Comparison of ENCODE assay signal across 7 mouse cellular contexts in genomic region chr17:13682378-13683026, GRCm38 (mm10).
DNase-seq lines count a peak whose midpoint lies in the region; ATAC-seq and TF ChIP-seq lines count a peak whose summit lies in the region.

No protein-coding gene starts in this region.

- peak; percentile 82 for DNase-seq in Muller cell, postnatal 12 days (ENCODE audit: inconsistent ontology term)
- peak; percentile 33 to 68 for DNase-seq in kidney, postnatal 25 days
- no peak for DNase-seq in midbrain, embryonic 11.5 days (ENCODE audit: low spot score, missing footprints)
- no peak for DNase-seq in embryo, embryonic 11 days
- DNase-seq in layer of hippocampus, adult 9-10 months (ENCODE audit: low spot score): no peak

- peaks cover 52% of the 10 kb centered on the region for H3K4me1 ChIP-seq in heart, embryonic 13.5 days
- peaks cover 15% of the 10 kb centered on the region for H3K4me1 ChIP-seq in midbrain, embryonic 11.5 days (ENCODE audit: control insufficient read depth, insufficient read depth, low read length)

- H3ac ChIP-seq in C2C12 (ENCODE audit: control insufficient read depth, insufficient read length, low read depth): peak overlapping the region; percentile 30

- TF ChIP-seq CTCF in C2C12 (IDR thresholded peaks at IDR 0.05; ENCODE audit: control insufficient read depth, insufficient read depth, insufficient read length): no peak

- WGBS in heart, embryonic 13.5 days: 33% methylated on average over 9 of the region's 9 CpGs
- WGBS in midbrain, embryonic 11.5 days: 54% methylated on average over 9 of the region's 9 CpGs

- H3K9ac ChIP-seq in heart, embryonic 13.5 days: peak overlapping the region; percentile 81
- peak overlapping the region; percentile 48; the same call in 1 of the 2 replicates for H3K9ac ChIP-seq in midbrain, embryonic 11.5 days (ENCODE audit: low read length)

- no peaks in the 10 kb centered on the region for H3K9me3 ChIP-seq in heart, embryonic 13.5 days
- H3K9me3 ChIP-seq in midbrain, embryonic 11.5 days (ENCODE audit: control insufficient read depth, low read length): no peaks in the 10 kb centered on the region

- H3K79me3 ChIP-seq in C2C12 (ENCODE audit: low read depth): peaks cover 1% of the 10 kb centered on the region

- peak overlapping the region; percentile 41 for H3K4me3 ChIP-seq in C2C12 (ENCODE audit: insufficient read depth, poor library complexity, severe bottlenecking)
- H3K4me3 ChIP-seq in heart, embryonic 13.5 days: peak overlapping the region; percentile 50
- H3K4me3 ChIP-seq in midbrain, embryonic 11.5 days (ENCODE audit: low read depth, low read length): peak overlapping the region; percentile 7

- H3K27ac ChIP-seq in heart, embryonic 13.5 days (replicated peaks): peak overlapping the region; percentile 95
- peak overlapping the region; percentile 59; the same call in 1 of the 2 replicates for H3K27ac ChIP-seq in midbrain, embryonic 11.5 days (ENCODE audit: low read depth, low read length)

- H3K79me2 ChIP-seq in C2C12 (ENCODE audit: control insufficient read depth, insufficient read depth): no peaks in the 10 kb centered on the region

- no peaks in the 10 kb centered on the region for H3K36me3 ChIP-seq in C2C12 (ENCODE audit: control insufficient read depth, insufficient read depth)
- no peaks in the 10 kb centered on the region for H3K36me3 ChIP-seq in heart, embryonic 13.5 days
- H3K36me3 ChIP-seq in midbrain, embryonic 11.5 days (ENCODE audit: control insufficient read depth, insufficient read depth, low read length): no peaks in the 10 kb centered on the region

- no peak for ATAC-seq in heart, embryonic 13.5 days (ENCODE audit: extremely low read depth, insufficient number of reproducible peaks, low FRiP score, low TSS enrichment)
- 0 out of 2 replicates have a peak, but pooled peaks have one; percentile 12 for ATAC-seq in midbrain, embryonic 11.5 days (ENCODE audit: low FRiP score)

- H3K27me3 ChIP-seq in C2C12 (ENCODE audit: control insufficient read depth, insufficient read depth, insufficient read length): no peaks in the 10 kb centered on the region
- H3K27me3 ChIP-seq in heart, embryonic 13.5 days (replicated peaks): no peaks in the 10 kb centered on the region
- no peaks in the 10 kb centered on the region for H3K27me3 ChIP-seq in midbrain, embryonic 11.5 days (ENCODE audit: control insufficient read depth, insufficient read depth, low read length)

- peak overlapping the region; percentile 65 for H3K4me2 ChIP-seq in heart, embryonic 13.5 days
- H3K4me2 ChIP-seq in midbrain, embryonic 11.5 days: peak overlapping the region; percentile 35

TF ChIP-seq in C2C12, 6 proteins besides CTCF, POLR2A, EP300 and RAD21:
- no peak for TF ChIP-seq CEBPB (IDR thresholded peaks at IDR 0.05; ENCODE audit: low read depth)
- no peak for TF ChIP-seq FOSL1 (IDR thresholded peaks at IDR 0.05; ENCODE audit: insufficient read depth, low read length, poor library complexity, severe bottlenecking)
- no peak for TF ChIP-seq MYOG (IDR thresholded peaks at IDR 0.05; ENCODE audit: control insufficient read depth, extremely low read depth, insufficient read length)
- peak; percentile 50 for TF ChIP-seq MYOD1 (IDR thresholded peaks at IDR 0.05; ENCODE audit: control insufficient read depth, insufficient read length, low read depth)
- peak; percentile 93 for TF ChIP-seq USF1 (IDR thresholded peaks at IDR 0.05; ENCODE audit: low read depth)

Comparison
In these comparisons a context has a peak if more than half of its experiments do, and no peak if none do; other contexts are left out.
1. DNase-seq: peak in Muller cell, postnatal 12 days (single experiment) and kidney, postnatal 25 days (2 of 2); none in midbrain, embryonic 11.5 days (single experiment), embryo, embryonic 11 days (single experiment) and layer of hippocampus, adult 9-10 months (single experiment).
2. Peak in every context shown above with its lines, with median percentiles within 50 percentile points of each other: H3K4me3 ChIP-seq.